Mouse (Mus musculus) heart, adult 8-10 months (tissue): Measurements from ENCODE around the gene Btn2a2. TPM values are rescaled to one million over a fixed set of nuclear protein-coding genes. Genes with fewer than 3 reads are reported as not detected.

ENCODE experiments used
- microRNA-seq: library from miRNA; unstranded; fragments of <30 nt; microRNA quantifications from one replicate; pipeline ENCODE4 v1.2.0, GENCODE M21; 2022
- total RNA-seq, 4 experiments: library from RNA; stranded (reverse); gene quantifications; 2 replicates each; pipeline ENCODE4 v1.2.4; 2022

Gene Btn2a2
- total RNA-seq, 4 experiments from 2014 or later: not detected

Small RNA genes lying within 50 kb of the gene (microRNA-seq; reads per million reads assigned to microRNA genes)
- not detected for gene Gm44297
- gene n-TStga1: not detected

Other genes with a start within 250 kb of the Btn2a2 start
- not detected for gene Vmn1r223, start 241.7 kb downstream of the Btn2a2 start, total RNA-seq
- gene Zfp322a, start 119.6 kb downstream of the Btn2a2 start, total RNA-seq: 10 to 100 TPM; 12.3 to 15.4 (median 14.7) TPM
- gene Abt1, start 65.0 kb downstream of the Btn2a2 start, total RNA-seq: 1 to 10 TPM; 4.1 to 4.8 (median 4.7) TPM
- not detected for gene Btn1a1, start 23.0 kb downstream of the Btn2a2 start, total RNA-seq
- gene Hist1h4h, start 42.2 kb upstream of the Btn2a2 start, total RNA-seq: 100 to 1,000 TPM; 231 to 254 (median 246) TPM
- gene Hist1h2af, start 45.0 kb upstream of the Btn2a2 start, total RNA-seq: 10 to 100 TPM in 1 of 4 experiments, 1 to 10 TPM in 3; 2.4 to 17.9 (median 5.5) TPM
- gene Hist1h3g, start 46.6 kb upstream of the Btn2a2 start, total RNA-seq: 1 to 10 TPM; 3.4 to 5.0 (median 3.8) TPM
- 1 to 10 TPM in 2 of 4 experiments, under 1 TPM in 2; 0.91 to 1.3 (median 1.1) TPM for gene Hist1h2bh, start 54.5 kb upstream of the Btn2a2 start, total RNA-seq
- 1 to 10 TPM; 4.6 to 6.3 (median 5.7) TPM for gene Hist1h3f, start 55.2 kb upstream of the Btn2a2 start, total RNA-seq
- gene Hist1h4f, start 62.8 kb upstream of the Btn2a2 start, total RNA-seq: 10 to 100 TPM; 18.8 to 31.0 (median 26.5) TPM
- 1 to 10 TPM; 1.2 to 1.5 (median 1.4) TPM for gene Hist1h1d, start 64.4 kb upstream of the Btn2a2 start, total RNA-seq
- gene Hist1h3e, start 73.5 kb upstream of the Btn2a2 start, total RNA-seq: 10 to 100 TPM; 13.1 to 17.7 (median 13.5) TPM
- gene Hist1h2ae, start 82.4 kb upstream of the Btn2a2 start, total RNA-seq: 1 to 10 TPM in 3 of 4 experiments, not detected in 1; 1.4 to 4.9 (median 1.6) TPM
- 10 to 100 TPM; 18.1 to 34.4 (median 24.0) TPM for gene Hist1h2bg, start 82.5 kb upstream of the Btn2a2 start, total RNA-seq
- 10 to 100 TPM in 2 of 4 experiments, 1 to 10 TPM in 2; 5.9 to 13.7 (median 10.7) TPM for gene Hist1h2bf, start 85.3 kb upstream of the Btn2a2 start, total RNA-seq
- 1 to 10 TPM; 1.8 to 4.3 (median 2.7) TPM for gene Hist1h2ad, start 85.5 kb upstream of the Btn2a2 start, total RNA-seq
- 1 to 10 TPM; 1.1 to 4.0 (median 2.0) TPM for gene Hist1h3d, start 86.9 kb upstream of the Btn2a2 start, total RNA-seq
- 10 to 100 TPM; 42.4 to 50.0 (median 46.1) TPM for gene Hist1h4d, start 92.7 kb upstream of the Btn2a2 start, total RNA-seq
- 10 to 100 TPM; 11.6 to 13.8 (median 12.6) TPM for gene Hist1h2be, start 132.3 kb upstream of the Btn2a2 start, total RNA-seq
- 10 to 100 TPM; 27.4 to 44.8 (median 35.5) TPM for gene Hist1h1e, start 133.7 kb upstream of the Btn2a2 start, total RNA-seq
- 1 to 10 TPM; 1.1 to 1.6 (median 1.3) TPM for gene Hist1h2ac, start 195.1 kb upstream of the Btn2a2 start, total RNA-seq
- gene Hist1h2bc, start 195.3 kb upstream of the Btn2a2 start, total RNA-seq: 10 to 100 TPM; 74.6 to 82.2 (median 76.6) TPM
- gene Hist1h1t, start 207.0 kb upstream of the Btn2a2 start, total RNA-seq: under 1 TPM in 1 of 4 experiments, not detected in 3; 0.30 TPM
- gene Hist1h4c, start 209.6 kb upstream of the Btn2a2 start, total RNA-seq: 10 to 100 TPM; 37.9 to 55.9 (median 45.3) TPM
- 10 to 100 TPM; 58.1 to 66.0 (median 61.5) TPM for gene Hfe, start 222.0 kb upstream of the Btn2a2 start, total RNA-seq
- 100 to 1,000 TPM; 145 to 209 (median 187) TPM for gene Hist1h1c, start 250.0 kb upstream of the Btn2a2 start, total RNA-seq